Mouse (Mus musculus) CD4-positive helper T cell, adult 2 months (primary cell): ENCODE results near the gene Pde4b.
A peak's percentile ranks its signal among the peaks of the same experiment; 100 is the strongest.

ENCODE experiments used
- DNase-seq: peaks from one replicate; pipeline ENCODE4 v3.0.0-alpha.2; 2012; ENCODE audit warnings: low read depth, missing footprints, low spot score

The Pde4b gene

DNA sequence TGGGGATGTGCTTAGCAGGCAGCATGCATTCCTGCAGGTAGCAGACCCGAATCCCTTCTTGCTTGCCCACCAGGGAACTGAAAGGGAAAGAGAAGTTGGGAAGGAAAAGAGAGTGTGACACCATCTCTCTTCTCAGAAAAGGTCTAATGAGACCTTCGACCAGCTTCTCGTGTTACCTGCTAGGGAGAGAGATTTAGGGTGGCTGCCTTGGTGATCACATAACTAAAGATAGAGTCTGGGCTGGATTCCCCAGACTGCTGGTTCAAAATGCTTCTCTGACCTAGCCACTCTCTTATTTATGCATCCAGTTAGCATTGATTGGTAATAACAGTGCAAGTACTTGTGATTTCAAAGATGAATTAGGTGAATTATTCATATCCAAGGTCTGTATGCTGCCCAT lies 448.5 kb downstream of the Pde4b start:
- no peak for DNase-seq

DNA sequence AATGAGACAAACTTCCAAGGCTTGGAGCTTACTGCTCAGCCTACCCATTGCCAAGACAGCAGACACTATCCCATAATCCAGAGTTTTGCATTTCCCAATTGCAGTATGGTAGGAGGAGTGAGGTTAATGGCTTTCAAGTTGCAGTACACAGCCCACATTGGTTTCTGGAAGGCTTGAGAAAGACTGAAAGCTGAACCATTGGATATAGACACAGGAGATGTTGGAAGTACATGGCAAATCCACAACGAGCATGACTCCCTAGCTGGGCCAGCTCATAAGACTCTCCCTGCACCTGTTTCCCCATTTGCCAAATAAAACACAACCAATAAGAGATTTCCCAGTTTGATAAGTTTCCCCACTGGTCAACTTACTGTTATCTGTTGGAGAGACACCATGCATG lies 450.9 kb downstream of the Pde4b start:
- DNase-seq = no peak

DNA sequence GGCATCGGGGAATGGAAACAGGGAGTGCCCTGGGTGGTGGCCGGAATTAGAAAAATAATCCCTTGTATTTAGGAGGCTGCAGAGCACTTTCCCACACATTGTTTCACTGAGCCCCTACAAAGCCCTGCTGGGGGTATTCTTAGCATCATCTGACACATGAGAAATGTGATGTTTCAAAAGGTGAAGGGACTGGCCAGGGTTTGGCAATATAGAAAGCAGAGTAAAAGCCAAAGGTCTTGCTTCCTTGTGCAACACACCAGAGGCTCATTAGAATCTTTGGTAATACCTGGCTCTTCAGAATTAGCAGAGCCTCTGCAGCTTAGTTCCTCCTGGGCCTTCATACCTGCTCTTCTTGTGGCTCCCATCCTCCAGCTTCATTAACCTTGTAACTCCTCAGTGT lies 451.4 kb downstream of the Pde4b start:
- no peak for DNase-seq

DNA sequence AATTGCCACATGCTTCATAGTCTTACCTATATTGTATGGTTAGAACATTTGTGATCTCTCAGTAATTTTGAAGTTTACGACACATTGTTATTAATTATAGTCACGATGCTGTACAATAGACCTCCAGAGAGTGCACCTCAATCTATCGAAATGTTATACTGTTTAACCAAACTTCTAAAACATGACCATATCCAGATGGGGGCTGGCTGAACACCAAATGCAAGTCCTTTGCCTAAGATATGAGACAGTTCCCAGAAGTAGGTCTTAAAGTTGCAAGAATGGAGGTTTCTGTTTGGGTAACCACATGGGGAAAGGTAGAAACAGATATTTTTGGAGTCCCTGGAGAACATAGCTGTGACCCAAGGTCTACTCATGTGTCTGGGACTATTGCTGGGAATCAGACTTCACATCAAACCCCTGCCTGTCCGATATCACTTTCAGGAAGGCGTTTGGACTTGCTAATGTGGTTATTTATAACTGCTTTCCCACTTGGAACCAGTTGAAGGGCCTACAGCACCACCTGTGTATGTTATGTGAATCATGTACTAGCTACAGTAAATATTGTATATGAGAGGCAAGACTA lies 452.3 kb downstream of the Pde4b start:
- no peak for DNase-seq

DNA sequence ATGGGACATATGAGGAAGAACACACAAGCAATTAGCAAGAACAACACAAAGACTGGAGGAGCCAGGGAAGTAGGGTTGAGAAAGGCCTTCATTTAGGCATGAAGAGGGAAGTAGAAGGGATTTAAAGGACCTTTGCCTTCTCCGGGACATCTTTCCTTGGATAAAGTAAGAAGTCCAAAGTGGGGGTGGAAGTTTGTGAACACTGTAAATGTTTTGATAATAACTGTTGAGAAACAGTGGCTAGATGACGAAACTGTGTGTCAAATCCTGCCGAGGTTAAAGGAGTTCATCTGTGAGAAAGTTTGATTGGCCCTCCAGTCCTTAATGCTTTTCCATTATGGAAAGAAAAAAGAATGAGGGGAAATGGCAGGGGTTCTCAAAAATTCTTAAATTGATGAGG lies 455.6 kb downstream of the Pde4b start:
- DNase-seq = no peak

DNA sequence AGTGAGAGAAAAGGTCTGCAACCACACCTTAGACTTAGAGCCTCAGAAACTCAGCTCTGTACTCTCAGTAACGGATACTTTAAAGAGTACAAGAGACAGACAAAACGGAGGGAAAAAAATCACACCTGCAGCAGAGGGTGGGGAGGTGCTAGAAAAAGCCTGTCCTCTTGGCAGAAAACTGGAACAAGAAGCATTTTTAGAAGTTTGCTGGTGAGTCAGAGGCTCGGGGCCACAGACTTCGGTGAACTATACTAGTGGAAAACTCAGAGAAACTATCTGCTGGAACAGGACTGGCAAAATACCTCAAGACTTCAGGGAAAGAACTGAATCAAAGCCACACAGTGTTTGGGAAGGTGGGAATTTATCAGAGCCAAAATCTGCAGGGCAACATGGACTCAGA lies 457.9 kb downstream of the Pde4b start:
- DNase-seq = no peak

DNA sequence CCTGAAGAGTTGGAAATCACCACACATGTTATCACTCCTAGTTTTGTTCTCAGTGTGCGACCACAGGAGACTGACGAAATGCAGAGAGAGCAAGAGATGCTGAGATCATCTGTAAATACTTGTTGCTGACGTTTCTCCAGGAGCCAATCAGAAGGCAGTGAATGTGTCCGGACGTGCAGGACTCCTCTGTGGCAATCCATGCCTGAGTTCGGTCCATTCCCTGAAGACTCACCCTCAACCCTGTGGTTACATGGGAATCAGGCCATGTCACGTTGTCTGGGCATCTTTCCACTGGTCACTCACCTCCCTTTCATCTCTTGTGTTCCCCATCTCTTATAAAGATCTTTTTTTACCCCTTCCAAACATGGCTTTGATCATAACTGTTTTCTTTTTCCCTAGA lies 468.2 kb downstream of the Pde4b start:
- no peak for DNase-seq

DNA sequence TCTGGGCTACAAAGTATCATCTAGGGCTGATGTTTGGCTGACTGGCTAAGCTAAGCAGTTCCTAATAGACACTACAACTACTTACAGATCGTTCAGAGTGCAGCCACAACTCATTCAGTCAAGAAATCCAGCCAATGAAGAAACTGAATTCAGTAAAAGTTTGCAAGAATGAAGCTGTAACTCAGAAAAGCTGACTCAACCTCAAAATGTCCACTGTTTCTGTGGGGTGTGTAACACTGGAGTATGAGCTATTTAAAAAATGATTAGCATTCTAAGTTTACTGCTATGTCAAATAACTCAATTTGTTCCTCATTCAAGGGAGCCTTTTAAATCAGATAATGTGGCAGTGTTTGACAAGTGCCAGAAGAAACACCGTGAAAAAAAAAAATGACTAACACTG lies 469.7 kb downstream of the Pde4b start:
- DNase-seq = no peak

DNA sequence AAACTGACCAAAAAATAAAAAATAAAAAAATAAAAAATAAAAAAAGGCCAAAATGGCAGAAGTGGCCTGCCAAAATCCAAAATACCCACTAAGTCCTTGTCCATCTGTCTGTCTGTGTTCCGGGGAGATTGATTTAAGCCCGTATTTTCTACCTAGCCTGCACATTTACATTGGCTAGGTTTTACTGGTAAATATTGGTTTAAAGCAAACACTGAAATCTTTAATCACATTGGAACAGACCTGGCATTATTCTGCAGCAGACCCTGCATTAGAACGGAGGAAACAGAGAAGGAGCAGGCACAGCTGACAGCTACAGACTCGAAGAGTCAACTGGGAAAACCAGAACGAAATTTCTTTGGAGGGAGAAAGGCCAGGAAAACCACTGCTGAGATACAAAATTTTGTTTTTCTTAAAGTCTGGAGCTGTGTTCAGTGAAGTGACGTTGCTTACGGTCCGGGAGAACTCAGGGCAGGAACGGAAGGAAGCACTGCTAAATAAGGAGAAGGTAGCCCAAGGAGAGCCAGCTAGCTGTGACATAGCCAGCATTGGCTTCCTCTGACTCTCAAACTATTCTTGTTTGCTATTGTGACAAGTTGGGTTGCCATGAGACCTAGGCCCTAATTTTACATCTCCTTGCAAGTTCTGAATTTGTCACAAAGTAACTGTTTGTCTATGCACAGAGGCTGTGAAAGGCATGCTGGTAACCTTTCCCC lies 470.3 kb downstream of the Pde4b start:
- DNase-seq = peak; percentile 44

DNA sequence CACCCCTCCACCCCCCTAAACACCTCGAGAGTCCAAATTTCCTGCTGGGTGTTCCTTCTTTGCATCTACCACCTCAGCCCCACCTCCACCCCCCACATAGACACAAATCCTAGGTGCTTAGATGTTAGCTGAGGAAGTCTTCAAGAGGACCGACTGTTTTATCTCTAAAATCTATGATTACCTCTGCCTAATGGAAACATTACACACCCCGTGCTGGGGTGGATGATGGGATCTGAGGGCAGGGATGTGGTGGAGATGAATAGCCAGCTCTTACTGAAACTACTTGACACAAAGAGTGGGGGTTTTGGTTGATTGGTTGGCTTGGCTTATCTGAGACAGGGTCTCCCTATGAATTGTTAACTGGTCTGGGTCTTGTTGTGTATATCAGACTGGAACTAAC lies 471.0 kb downstream of the Pde4b start:
- DNase-seq = peak; percentile 51

DNA sequence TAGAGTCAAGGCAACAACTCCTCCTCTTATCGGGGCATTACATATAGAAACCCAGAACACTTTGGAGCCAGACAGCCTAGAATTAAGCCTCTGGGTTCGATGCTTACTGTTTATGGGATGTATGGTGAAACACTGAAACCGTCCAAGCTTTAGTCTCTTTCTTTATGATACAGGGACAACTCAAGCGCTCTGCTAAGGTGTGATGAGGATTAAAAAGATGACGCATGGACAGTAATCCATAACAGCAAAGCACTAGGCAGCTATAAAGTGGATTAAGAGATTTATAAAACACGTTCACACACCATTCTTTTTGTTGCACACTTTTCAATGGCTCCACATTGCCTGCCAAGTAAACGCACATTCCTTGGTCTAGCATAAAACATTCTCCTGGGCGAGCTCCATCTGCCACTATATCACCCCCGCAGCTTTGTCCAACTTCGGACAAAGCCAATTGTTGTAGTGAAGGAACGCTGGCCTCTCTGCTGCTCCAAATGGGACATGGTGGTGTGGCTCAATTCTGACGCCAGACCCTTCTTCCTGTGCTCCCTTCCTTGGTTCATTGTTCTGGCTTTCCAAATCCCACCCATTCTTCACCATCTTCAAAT lies 473.4 kb downstream of the Pde4b start:
- DNase-seq = no peak

DNA sequence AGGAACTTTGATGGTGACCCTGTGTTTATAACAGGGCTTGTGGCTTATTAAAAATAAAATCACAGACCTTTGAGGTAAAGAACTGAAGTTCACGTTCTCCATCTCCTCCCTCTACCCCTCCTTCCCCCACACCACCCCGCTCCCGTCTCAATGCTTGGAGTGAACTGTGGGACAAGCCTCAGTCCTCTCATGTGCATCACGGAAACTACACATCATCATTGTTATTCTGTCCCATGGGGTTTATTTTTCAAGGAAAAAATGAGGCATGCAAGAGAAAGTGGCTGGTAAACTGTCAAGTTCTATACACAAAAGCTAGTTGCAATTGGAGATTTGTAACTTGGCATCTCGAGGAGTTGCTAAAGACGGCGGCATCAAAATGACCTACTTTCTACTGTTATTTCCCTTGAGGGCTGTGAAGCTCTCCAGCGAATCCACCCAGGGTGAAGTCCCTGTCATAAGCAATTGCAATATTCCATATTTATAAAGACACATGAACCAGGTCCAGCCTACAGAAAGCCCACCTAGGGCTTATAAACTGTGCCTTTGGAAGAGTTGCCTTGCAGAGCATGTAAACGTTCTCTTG lies 476.0 kb downstream of the Pde4b start:
- DNase-seq = no peak

DNA sequence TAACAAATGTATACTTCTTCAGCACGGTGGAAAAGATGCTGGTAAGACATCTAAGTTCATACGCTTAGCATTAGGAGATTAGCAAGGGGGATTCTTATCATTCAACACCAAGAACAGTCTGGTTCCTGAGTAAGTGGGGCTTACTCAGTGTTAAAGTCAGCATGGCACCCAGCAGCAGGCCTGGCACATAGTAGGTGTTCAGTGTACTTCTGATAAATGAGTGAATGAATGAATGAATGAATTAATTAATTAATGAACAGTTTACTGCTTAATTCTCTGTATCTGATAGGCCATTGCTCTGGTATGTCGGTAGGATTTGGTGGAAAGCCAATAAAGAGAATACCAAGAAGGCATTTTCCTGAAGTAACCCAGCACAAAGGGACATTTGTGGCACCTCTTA lies 476.9 kb downstream of the Pde4b start:
- DNase-seq = no peak

DNA sequence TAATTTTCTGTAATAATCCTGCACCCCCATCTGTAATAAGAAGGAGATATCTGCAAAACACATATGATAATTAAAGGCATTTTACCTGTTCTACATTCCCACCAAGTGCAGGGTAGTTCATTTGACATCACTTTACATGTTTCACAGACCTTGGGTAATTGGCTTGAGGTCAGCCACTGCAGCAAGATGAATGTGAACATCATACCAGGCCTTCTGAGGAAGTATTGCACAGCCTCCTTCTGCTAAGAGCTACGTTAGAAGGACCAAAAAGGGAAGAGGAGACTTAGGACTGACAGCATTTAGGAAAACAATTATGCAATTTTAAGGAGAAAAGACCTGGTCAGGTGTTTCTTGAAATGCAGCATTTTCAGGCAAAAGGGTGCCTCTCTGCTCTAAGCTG lies 479.1 kb downstream of the Pde4b start:
- no peak for DNase-seq

DNA sequence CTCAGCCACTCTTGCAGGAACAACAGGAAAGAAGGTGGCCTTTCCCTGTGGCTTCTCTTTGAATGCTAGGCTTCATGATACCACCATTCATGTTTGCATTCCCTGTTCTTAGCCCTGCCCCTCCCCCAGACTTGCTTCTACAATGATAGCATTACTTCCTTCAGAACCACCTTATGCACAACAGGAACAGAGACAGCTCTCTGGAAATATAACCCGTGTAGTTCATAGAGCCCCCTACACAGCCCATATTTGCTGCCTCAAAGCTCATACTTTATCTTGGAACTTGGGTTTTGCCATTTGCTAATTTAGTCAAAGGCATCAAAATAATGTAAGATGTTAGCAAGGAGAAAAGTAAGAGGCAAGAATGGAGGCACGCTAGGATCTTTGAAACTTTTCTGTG lies 479.8 kb downstream of the Pde4b start:
- no peak for DNase-seq

DNA sequence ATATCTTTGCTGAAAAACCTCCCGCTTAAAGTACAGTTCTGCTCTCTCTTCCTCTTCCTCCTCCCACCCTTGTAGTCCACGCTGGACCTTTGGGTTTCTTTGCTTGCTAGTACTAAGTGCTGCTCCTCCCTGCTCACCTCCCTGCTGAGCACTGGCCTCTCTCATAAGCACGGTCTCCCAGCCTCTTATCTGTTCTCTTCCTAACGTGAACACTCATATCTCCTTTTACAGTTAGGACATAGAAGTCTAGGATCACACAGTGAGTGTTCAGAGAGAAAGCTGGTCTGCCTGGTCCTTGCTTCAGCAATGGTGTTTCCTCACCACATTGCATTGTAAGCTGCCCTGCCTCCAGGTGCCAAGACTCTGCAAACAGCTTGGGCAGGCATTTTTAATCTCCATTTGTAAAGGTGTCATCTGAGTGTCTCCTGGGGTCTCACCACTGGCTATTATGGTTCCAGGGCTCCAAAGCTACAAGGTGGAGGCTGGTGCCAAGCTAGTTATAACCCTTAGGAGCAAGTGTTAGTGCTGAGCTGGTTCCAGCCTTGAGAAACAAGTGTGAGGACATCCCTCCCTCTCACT lies 480.4 kb downstream of the Pde4b start:
- no peak for DNase-seq

DNA sequence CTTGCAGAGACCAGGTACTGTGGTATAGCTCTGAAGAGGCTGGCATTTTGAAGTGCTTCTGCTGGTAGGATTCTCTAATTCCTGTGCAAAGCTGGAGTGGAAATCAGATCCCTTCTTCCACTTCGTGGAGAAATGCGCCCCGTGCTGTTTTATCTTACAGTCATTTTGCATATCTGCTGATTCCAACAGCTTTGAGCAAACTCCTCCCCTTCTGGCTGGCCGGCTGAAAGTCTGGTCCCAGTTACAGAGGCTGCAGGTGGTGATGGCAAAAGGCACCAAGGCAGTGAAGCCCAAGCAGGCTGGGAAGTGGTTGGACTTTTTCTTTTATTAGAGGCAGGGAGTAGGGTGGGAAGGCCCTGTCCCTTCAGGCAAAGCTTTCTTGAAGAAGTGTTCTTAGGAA lies 481.2 kb downstream of the Pde4b start:
- peak; percentile 73 for DNase-seq

DNA sequence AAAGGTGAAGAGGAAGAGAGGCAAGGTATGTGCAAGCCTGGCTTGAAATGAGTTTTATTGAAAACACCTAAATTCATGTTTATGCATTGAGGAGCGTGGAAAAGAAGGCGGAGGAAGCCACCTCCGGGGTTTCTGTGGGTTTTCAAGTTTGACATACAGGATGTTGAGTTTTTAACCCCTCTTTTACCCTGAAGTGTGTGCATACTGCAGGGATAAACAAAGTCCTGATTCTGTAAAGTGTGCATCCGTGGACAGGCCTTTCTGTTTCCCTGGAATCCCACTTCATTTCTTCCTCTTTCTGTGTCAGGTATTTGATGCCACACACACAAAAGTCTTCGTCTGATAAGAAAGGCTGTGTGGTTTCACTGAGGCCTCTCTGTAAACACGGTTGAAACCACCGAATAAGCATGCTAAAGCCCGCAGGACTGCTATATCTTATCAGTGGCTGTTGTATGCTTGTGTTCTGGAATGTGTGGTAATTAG lies 481.8 kb downstream of the Pde4b start:
- DNase-seq = peak; percentile 91

DNA sequence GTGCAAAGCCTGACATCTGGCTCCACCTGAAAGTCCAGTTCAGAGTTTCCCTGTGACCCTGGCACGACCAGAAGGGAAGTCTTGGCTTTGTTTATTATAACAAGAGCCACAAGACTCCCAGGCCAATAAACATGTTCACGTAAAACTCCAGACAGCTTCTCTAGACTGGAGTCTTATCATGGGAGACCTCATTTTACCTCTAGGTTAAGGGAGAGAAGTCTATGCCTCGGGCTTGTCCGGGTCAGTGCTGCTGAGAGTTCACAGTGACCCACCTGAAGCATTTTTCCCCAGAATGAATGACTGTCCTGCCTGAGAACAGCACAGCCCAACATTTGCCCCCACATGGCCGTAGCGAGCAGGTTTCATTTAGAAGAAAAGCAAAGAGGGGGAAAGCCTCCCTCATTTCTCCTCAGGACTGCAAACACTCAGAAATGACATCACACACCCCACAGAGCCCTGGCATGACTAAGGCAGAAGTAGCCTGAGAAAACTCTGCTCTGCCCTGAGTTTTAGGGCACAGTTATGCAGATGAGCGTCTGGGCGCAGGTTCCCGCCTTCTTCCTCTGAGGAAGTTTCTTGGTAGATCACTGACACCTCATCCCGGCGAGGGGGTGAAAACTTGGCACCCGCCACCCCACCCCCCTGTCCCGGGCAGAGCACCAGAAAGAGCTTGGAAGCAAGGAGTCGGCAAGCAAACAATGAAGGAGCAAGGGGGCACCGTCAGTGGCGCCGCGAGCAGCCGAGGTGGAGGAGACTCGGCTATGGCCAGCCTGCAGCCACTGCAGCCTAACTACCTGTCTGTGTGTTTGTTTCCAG lies 482.8 kb downstream of the Pde4b start:
- peak; percentile 78 for DNase-seq

DNA sequence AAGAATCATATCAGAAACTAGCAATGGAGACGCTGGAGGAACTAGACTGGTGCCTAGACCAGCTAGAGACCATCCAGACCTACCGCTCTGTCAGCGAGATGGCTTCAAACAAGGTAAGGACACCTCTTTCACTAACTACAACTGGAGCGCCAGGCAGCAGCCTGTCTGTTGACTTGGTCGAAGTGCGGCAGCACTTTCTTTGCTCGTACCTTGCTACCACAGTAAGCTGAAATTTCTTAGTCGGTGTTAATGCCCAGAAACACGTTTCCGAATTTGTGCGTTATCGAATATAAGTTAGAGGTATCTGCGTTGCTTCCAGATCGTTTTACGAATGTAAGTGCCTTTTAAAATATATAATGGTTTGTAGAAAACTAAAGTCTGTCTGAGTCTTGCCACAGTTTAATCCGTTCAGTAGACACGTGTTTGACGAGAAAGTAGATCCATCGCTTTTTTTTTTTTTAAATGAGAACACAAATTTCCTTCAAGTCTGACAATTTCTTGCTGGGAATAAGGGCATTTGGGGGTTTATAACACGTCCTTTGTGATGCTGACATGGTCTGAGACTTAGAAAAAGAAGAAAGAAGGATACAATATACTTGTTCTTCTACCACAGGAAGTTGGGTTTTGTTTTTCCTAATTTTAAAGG lies 483.5 kb downstream of the Pde4b start:
- peak; percentile 68 for DNase-seq

DNA sequence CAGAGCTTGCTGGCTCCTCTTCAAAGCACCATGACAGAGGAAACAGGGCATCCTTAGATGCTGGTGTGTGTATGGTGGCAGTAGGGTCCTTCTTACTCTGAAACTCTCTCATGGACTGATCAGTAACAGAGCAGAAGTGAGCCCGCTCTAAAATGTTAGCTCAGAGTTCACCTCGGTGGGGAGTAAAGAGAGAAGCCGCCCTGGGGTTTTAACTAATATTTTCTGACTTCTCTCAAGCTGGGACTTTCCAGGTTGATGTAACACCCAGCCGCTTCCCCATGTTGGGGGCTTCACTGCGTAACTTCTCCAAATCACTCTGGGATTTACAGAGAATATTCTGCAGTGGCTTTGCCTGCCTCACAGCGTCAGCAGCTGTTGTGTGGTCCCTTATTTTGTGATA lies 484.7 kb downstream of the Pde4b start:
- DNase-seq = peak; percentile 56
